Mouse (Mus musculus) CH12.LX (cell line): Measurements from ENCODE around the gene Rex1bd. TPM values are rescaled to one million over a fixed set of nuclear protein-coding genes. Genes with fewer than 3 reads are reported as not detected.

Experiments used
- DNase-seq: peaks from one replicate; pipeline ENCODE4 v3.0.0-alpha.2; 2013; ENCODE audit errors: extremely low read depth
- H3K27ac ChIP-seq: 2 replicates; pipeline ENCODE4 v1.5.1; 2012; ENCODE audit warnings: low read depth, mild to moderate bottlenecking, control low read depth, moderate library complexity; ENCODE audit not compliant: insufficient read depth
- H3K27me3 ChIP-seq: replicated peaks from 2 replicates; pipeline ENCODE3; 2012; ENCODE audit warnings: inconsistent platforms
- H3K36me3 ChIP-seq, 2 experiments: replicated peaks in 1 of 2; 2 replicates each; pipeline versions ENCODE3 to v1.6.1; 2012; ENCODE audit warnings: inconsistent platforms in 1 of 2, low read length in 1 of 2, mild to moderate bottlenecking in 1 of 2, mixed read lengths in 1 of 2, moderate library complexity in 1 of 2; ENCODE audit not compliant: control insufficient read depth in 1 of 2, insufficient read depth in 1 of 2
- H3K4me1 ChIP-seq, 2 experiments: 2 replicates each; pipeline ENCODE4 v1.6.1; 2012; ENCODE audit warnings: inconsistent platforms in 1 of 2, moderate library complexity in 1 of 2; ENCODE audit not compliant: insufficient read depth in 2 of 2, control insufficient read depth in 1 of 2
- H3K4me2 ChIP-seq: 2 replicates; pipeline ENCODE4 v1.6.1; 2012; ENCODE audit warnings: low read depth, mild to moderate bottlenecking, control low read depth; ENCODE audit not compliant: poor library complexity, insufficient read depth, severe bottlenecking
- H3K4me3 ChIP-seq, 3 experiments: fragments of 150-350 bp in 1 of 3; sonication (generic) in 1 of 3; replicated peaks in 1 of 3; 2 replicates each; pipeline versions ENCODE3 to v1.5.1; 2011 to 2012; ENCODE audit warnings: low read depth in 2 of 3, low read length in 2 of 3, mild to moderate bottlenecking in 2 of 3, moderate library complexity in 2 of 3, control low read depth in 1 of 3, improper control_type of control experiment in 1 of 3, inconsistent platforms in 1 of 3, mixed read lengths in 1 of 3; ENCODE audit not compliant: poor library complexity in 1 of 3
- H3K79me2 ChIP-seq: replicated peaks from 2 replicates; pipeline ENCODE4 v1.6.1; 2012; ENCODE audit warnings: mild to moderate bottlenecking, moderate library complexity; ENCODE audit not compliant: control insufficient read depth, poor library complexity, insufficient read depth, severe bottlenecking; ENCODE audit errors: extremely low read depth
- H3K9ac ChIP-seq: 2 replicates; pipeline ENCODE4 v1.6.1; 2012; ENCODE audit warnings: low read depth, mild to moderate bottlenecking, control low read depth, moderate library complexity; ENCODE audit not compliant: insufficient read depth
- H3K9me3 ChIP-seq: replicated peaks from 2 replicates; pipeline ENCODE3; 2012; ENCODE audit warnings: low read length, inconsistent platforms, mixed read lengths
- BHLHE40 ChIP-seq: IDR thresholded peaks from 2 replicates; pipeline ENCODE4 v1.6.1; 2011; ENCODE audit warnings: mild to moderate bottlenecking, low read depth, low read length, improper control_type of control experiment
- CHD1 ChIP-seq: IDR thresholded peaks from 2 replicates; pipeline ENCODE4 v1.6.1; 2012; ENCODE audit warnings: low read depth, low read length, improper control_type of control experiment, inconsistent platforms
- CHD2 ChIP-seq: IDR thresholded peaks from 2 replicates; pipeline ENCODE4 v1.6.1; 2011; ENCODE audit warnings: low read length, improper control_type of control experiment
- CTCF ChIP-seq, 2 experiments: IDR thresholded peaks in 1 of 2; conservative IDR thresholded peaks in 1 of 2; 2 replicates each; pipeline ENCODE4 v1.5.1; 2011 to 2012; ENCODE audit warnings: low read depth in 2 of 2, low read length in 2 of 2, improper control_type of control experiment in 1 of 2, inconsistent platforms in 1 of 2, mild to moderate bottlenecking in 1 of 2, moderate library complexity in 1 of 2
- E2F4 ChIP-seq: IDR thresholded peaks from 2 replicates; pipeline ENCODE4 v1.6.1; 2011; ENCODE audit warnings: low read depth, low read length, improper control_type of control experiment; ENCODE audit not compliant: insufficient replicate concordance
- HCFC1 ChIP-seq: IDR thresholded peaks from 2 replicates; pipeline ENCODE4 v1.6.1; 2012; ENCODE audit warnings: low read depth, mild to moderate bottlenecking, inconsistent platforms, low read length, improper control_type of control experiment
- JUND ChIP-seq: conservative IDR thresholded peaks from 2 replicates; pipeline ENCODE4 v1.6.1; 2011; ENCODE audit warnings: low read depth, low read length, improper control_type of control experiment
- MAX ChIP-seq: IDR thresholded peaks from 2 replicates; pipeline ENCODE4 v1.6.1; 2011; ENCODE audit warnings: low read length, improper control_type of control experiment
- MEF2A ChIP-seq: IDR thresholded peaks from 2 replicates; pipeline ENCODE4 v1.6.1; 2014; ENCODE audit warnings: low read depth, mild to moderate bottlenecking, inconsistent platforms, low read length, improper control_type of control experiment, borderline replicate concordance
- MYC ChIP-seq: IDR thresholded peaks from 2 replicates; pipeline ENCODE4 v1.6.1; 2011; ENCODE audit warnings: low read depth, mild to moderate bottlenecking, improper control_type of control experiment, low read length
- NELFE ChIP-seq: IDR thresholded peaks from 2 replicates; pipeline ENCODE4 v1.6.1; 2011; ENCODE audit warnings: low read depth, low read length, improper control_type of control experiment
- NRF1 ChIP-seq: IDR thresholded peaks from 2 replicates; pipeline ENCODE4 v1.6.1; 2014; ENCODE audit warnings: low read depth, mild to moderate bottlenecking, inconsistent platforms, low read length, improper control_type of control experiment, moderate library complexity
- PAX5 ChIP-seq: IDR thresholded peaks from 2 replicates; pipeline ENCODE4 v1.6.1; 2012; ENCODE audit warnings: low read length, inconsistent platforms, mixed read lengths
- RCOR1 ChIP-seq: conservative IDR thresholded peaks from 2 replicates; pipeline ENCODE4 v1.6.1; 2012; ENCODE audit warnings: low read depth, mild to moderate bottlenecking, inconsistent platforms, low read length, improper control_type of control experiment
- SIN3A ChIP-seq: IDR thresholded peaks from 2 replicates; pipeline ENCODE4 v1.6.1; 2012; ENCODE audit warnings: low read length, improper control_type of control experiment, inconsistent platforms
- TBP ChIP-seq: conservative IDR thresholded peaks from 2 replicates; pipeline ENCODE4 v1.6.1; 2011; ENCODE audit warnings: low read depth, low read length, improper control_type of control experiment
- TCF12 ChIP-seq: IDR thresholded peaks from 2 replicates; pipeline ENCODE4 v1.6.1; 2014; ENCODE audit warnings: low read depth, mild to moderate bottlenecking, inconsistent platforms, low read length, improper control_type of control experiment
- UBTF ChIP-seq: IDR thresholded peaks from 2 replicates; pipeline ENCODE4 v1.6.1; 2012; ENCODE audit warnings: low read depth, mild to moderate bottlenecking, inconsistent platforms, low read length, improper control_type of control experiment, moderate library complexity
- USF2 ChIP-seq: conservative IDR thresholded peaks from 2 replicates; pipeline ENCODE4 v1.6.1; 2011; ENCODE audit warnings: low read depth, low read length, improper control_type of control experiment
- ZC3H11A ChIP-seq: IDR thresholded peaks from 2 replicates; pipeline ENCODE4 v1.6.1; 2012; ENCODE audit warnings: low read depth, mild to moderate bottlenecking, inconsistent platforms, low read length, improper control_type of control experiment
- ZKSCAN1 ChIP-seq: IDR thresholded peaks from 2 replicates; pipeline ENCODE4 v1.6.1; 2012; ENCODE audit warnings: low read depth, inconsistent platforms, low read length, improper control_type of control experiment, borderline replicate concordance
- ZMIZ1 ChIP-seq: IDR thresholded peaks from 2 replicates; pipeline ENCODE4 v1.6.1; 2012; ENCODE audit warnings: low read depth, mild to moderate bottlenecking, inconsistent platforms, low read length, improper control_type of control experiment
- ZNF384 ChIP-seq: IDR thresholded peaks from 2 replicates; pipeline ENCODE4 v1.6.1; 2012; ENCODE audit warnings: low read depth, low read length, improper control_type of control experiment, inconsistent platforms
- dilution Hi-C: fragments of 300-500 bp; cut with MboI; formaldehyde crosslinking; loops from 2 replicates; pipeline ENCODE4 v1.14.3; 2020; ENCODE audit warnings: low sequenced_read_pairs; ENCODE audit not compliant: extremely low pct_unique_long_range_greater_than_20kb, extremely low pct_ligation_motif_present
- in situ Hi-C: fragments of 300-500 bp; cut with MboI; formaldehyde crosslinking; loops from 3 replicates; pipeline ENCODE4 v1.14.3; 2019; ENCODE audit warnings: low sequenced_read_pairs, low pct_ligation_motif_present, low pct_unique_long_range_greater_than_20kb, mixed read lengths
- polyA plus RNA-seq: library from polyadenylated mRNA; unstranded; fragments of >175 nt; gene quantifications from 2 replicates; pipeline ENCODE4 v1.2.1, GENCODE M21; 2012; ENCODE audit warnings: low read depth; ENCODE audit not compliant: insufficient read length
- total RNA-seq, 2 experiments: library from RNA; depleted of rRNA; stranded (reverse); fragments of 300-350 nt in 1 of 2; fragments of >200 nt in 1 of 2; gene quantifications; 2 replicates each; pipeline ENCODE4 v1.2.3; 2012 to 2014

The Rex1bd gene
- total and polyA plus RNA-seq, 3 experiments, result 38.4 to 90.0 (median 47.8) TPM

GRCm38 (mm10) chr8:70467907-70468306 lies 38.6 kb downstream of the Rex1bd start:
- Histone ChIP-seq H3K36me3 (peaks cover 9 to 92% of the 10 kb centered on the region in 2 experiments), H3K9me3 (no peaks in the 10 kb centered on the region), H3K27ac (no peak overlapping the region), H3K9ac (no peak overlapping the region), H3K4me1 (no peaks in the 10 kb centered on the region)
- dilution Hi-C loops, result no loop called here
- TF ChIP-seq RCOR1 (no peak), BHLHE40 (no peak), TBP (no peak), ZNF384 (no peak), ZMIZ1 (no peak)
- TF ChIP-seq, all 38 proteins: peak for 0
- DNase-seq, result no peak
- no peaks in the 10 kb centered on the region for H3K79me2 ChIP-seq
- no peak overlapping the region for H3K4me2 ChIP-seq
- in situ Hi-C loops, result no loop called here
- no peak overlapping the region for H3K4me3 ChIP-seq
- H3K27me3 ChIP-seq, result no peaks in the 10 kb centered on the region

DNA sequence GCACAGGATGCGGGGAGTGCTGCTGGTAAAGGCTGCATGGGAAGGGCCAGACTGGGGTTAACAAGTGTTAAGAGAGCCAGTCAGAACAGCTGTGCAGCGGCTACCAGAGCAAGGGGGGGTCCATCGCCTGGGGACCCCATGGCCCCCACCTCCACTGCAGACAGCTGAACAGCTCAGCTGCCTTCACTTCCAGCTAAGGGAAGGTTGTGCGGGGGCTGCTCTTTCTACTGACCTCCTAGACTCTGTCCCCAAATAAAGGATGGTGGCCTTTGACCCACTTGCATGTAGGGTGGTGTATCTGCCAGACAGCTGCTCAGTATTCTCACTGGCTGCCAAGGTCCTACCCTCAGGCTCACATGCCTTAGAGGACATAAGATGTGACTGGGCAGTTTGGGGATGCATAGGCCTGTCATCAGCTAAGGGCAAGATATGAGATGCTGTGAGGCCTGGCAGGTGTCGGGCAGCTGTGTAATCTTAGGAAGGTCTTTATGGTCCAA lies 39.3 kb downstream of the Rex1bd start:
- peaks cover 9 to 90% of the 10 kb centered on the region in 2 experiments for H3K36me3 ChIP-seq

GRCm38 (mm10) chr8:70466771-70467170 lies 39.8 kb downstream of the Rex1bd start:
- Histone ChIP-seq H3K27ac (no peak overlapping the region), H3K4me2 (no peak overlapping the region)
- no peak for DNase-seq
- TF ChIP-seq TCF12 (no peak), CHD2 (no peak), TBP (no peak), BHLHE40 (no peak)
- TF ChIP-seq, all 38 proteins: peak for 0
- H3K36me3 ChIP-seq, result peaks cover 9 to 91% of the 10 kb centered on the region in 2 experiments
- H3K4me1 ChIP-seq, result no peaks in the 10 kb centered on the region
- no peak overlapping the region for H3K9ac ChIP-seq
- no peak overlapping the region for H3K4me3 ChIP-seq
- no peaks in the 10 kb centered on the region for H3K9me3 ChIP-seq
- dilution Hi-C loops (no loop called here), in situ Hi-C loops (no loop called here)
- H3K79me2 ChIP-seq, result no peaks in the 10 kb centered on the region
- no peaks in the 10 kb centered on the region for H3K27me3 ChIP-seq

More for the DNA sequence above, 39.3 kb downstream of the Rex1bd start:
- H3K4me1 ChIP-seq, result no peaks in the 10 kb centered on the region
- no peak overlapping the region for H3K4me3 ChIP-seq
- H3K9me3 ChIP-seq, result no peaks in the 10 kb centered on the region
- no peak for DNase-seq
- no peak overlapping the region for H3K27ac ChIP-seq
- no peak overlapping the region for H3K9ac ChIP-seq
- dilution Hi-C loops, result no loop called here
- TF ChIP-seq CHD1 (no peak), ZC3H11A (no peak), E2F4 (no peak), CTCF (conservative IDR thresholded peaks at IDR 0.05 in 1 of 2, IDR thresholded peaks at IDR 0.05 in 1 of 2; ENCODE audit: low read depth in 2 of 2, low read length in 2 of 2) (no peak), SIN3A (no peak), NRF1 (no peak), JUND (no peak), CHD2 (no peak), USF2 (no peak), NELFE (no peak), MAX (no peak), BHLHE40 (no peak), MEF2A (no peak), HCFC1 (no peak), MYC (no peak), UBTF (no peak), PAX5 (no peak), ZMIZ1 (no peak), ZKSCAN1 (no peak)
- H3K27me3 ChIP-seq, result no peaks in the 10 kb centered on the region
- no peak overlapping the region for H3K4me2 ChIP-seq
- H3K79me2 ChIP-seq, result no peaks in the 10 kb centered on the region
- in situ Hi-C loops, result no loop called here
